Mouse (Mus musculus) embryonic fibroblast, embryonic 13.5 days (primary cell): ENCODE measurements around the gene 4930452B06Rik.

Experiments
- CTCF ChIP-seq: IDR thresholded peaks from 2 replicates; pipeline ENCODE4 v1.5.1; 2011; ENCODE audit warnings: mild to moderate bottlenecking, control low read depth, low read length, moderate library complexity, borderline replicate concordance; ENCODE audit not compliant: insufficient read depth
- POLR2A ChIP-seq: IDR thresholded peaks from 2 replicates; pipeline ENCODE4 v1.6.1; 2011; ENCODE audit warnings: low read depth, mild to moderate bottlenecking, control low read depth, low read length, moderate library complexity

GRCm38 (mm10) chr14:8444363-8444762, 221.7 kb downstream of the 4930452B06Rik start:
- TF ChIP-seq CTCF (no peak), POLR2A (no peak)
